Mouse (Mus musculus) hindbrain, embryonic 10.5 days (tissue): ENCODE data around the gene Ccdc153. TPM values are rescaled to one million over a fixed set of nuclear protein-coding genes. Genes with fewer than 3 reads are reported as not detected.
A peak's percentile ranks its signal among the peaks of the same experiment; 100 is the strongest.

Source experiments
- DNase-seq: peaks from one replicate; pipeline ENCODE4 v3.0.0-alpha.2; 2017; ENCODE audit warnings: low spot score
- H3K27ac ChIP-seq: fragments of 300-500 bp; sonication (generic); 2 replicates; pipeline ENCODE4 v1.5.1; 2016; ENCODE audit warnings: mild to moderate bottlenecking, moderate library complexity
- H3K27me3 ChIP-seq: fragments of 300-500 bp; sonication (generic); 2 replicates; pipeline ENCODE4 v1.6.1; 2016; ENCODE audit warnings: mild to moderate bottlenecking; ENCODE audit not compliant: poor library complexity, insufficient read depth, severe bottlenecking
- H3K36me3 ChIP-seq: fragments of 300-500 bp; sonication (generic); 2 replicates; pipeline ENCODE4 v1.6.1; 2016; ENCODE audit warnings: mild to moderate bottlenecking, moderate library complexity
- H3K4me1 ChIP-seq: fragments of 300-500 bp; sonication (generic); replicated peaks from 2 replicates; pipeline ENCODE4 v1.6.1; 2016; ENCODE audit warnings: mild to moderate bottlenecking
- H3K4me3 ChIP-seq: fragments of 300-500 bp; sonication (generic); 2 replicates; pipeline ENCODE4 v1.5.1; 2016; ENCODE audit warnings: mild to moderate bottlenecking, moderate library complexity
- H3K9me3 ChIP-seq: fragments of 300-500 bp; sonication (generic); 2 replicates; pipeline ENCODE4 v1.6.1; 2016; ENCODE audit warnings: mild to moderate bottlenecking, moderate library complexity
- WGBS: fragments of 180-500 bp; shearing (Covaris S2); methylation state at CpG from one replicate; pipeline ENCODE4 v1.1.7; 2016; 5-methylcytosine and 5-hydroxymethylcytosine counted together
- polyA plus RNA-seq: library from polyadenylated mRNA; unstranded; fragments of >200 nt; fragmentation: Nextera tagmentation; extraction: Ambion mirVana; gene quantifications from 2 replicates; pipeline ENCODE4 v1.2.1, GENCODE M21; 2016

Ccdc153 gene
- polyA plus RNA-seq, 1 experiment from 2014 or later: not detected

- peaks cover 41% of the 10 kb centered on the region for H3K4me1 ChIP-seq
- H3K9me3 ChIP-seq: no peaks in the 10 kb centered on the region
- peak; percentile 57 for DNase-seq
- H3K4me3 ChIP-seq: peak overlapping the region; percentile 23; the same call in 1 of the 2 replicates
- WGBS: 45% methylated on average over 26 of the region's 26 CpGs
- no peaks in the 10 kb centered on the region for H3K36me3 ChIP-seq
- peak overlapping the region; percentile 35; the same call in 1 of the 2 replicates for H3K27ac ChIP-seq
- peaks cover 16% of the 10 kb centered on the region; the same call in 1 of the 2 replicates for H3K27me3 ChIP-seq
Measured at GRCm38 (mm10) chr9:44249181-44250146, 9.0 kb downstream of the Ccdc153 start.

- Histone ChIP-seq H3K27me3 (peaks cover 16% of the 10 kb centered on the region; the same call in 1 of the 2 replicates), H3K9me3 (no peaks in the 10 kb centered on the region), H3K4me1 (peaks cover 51% of the 10 kb centered on the region), H3K4me3 (no peak overlapping the region), H3K36me3 (no peaks in the 10 kb centered on the region), H3K27ac (peak overlapping the region; percentile 18; the same call in 1 of the 2 replicates)
- no peak for DNase-seq
- WGBS: 45% methylated on average over 4 of the region's 4 CpGs
Measured at GRCm38 (mm10) chr9:44250445-44250844, 10.0 kb downstream of the Ccdc153 start.

- Histone ChIP-seq H3K27me3 (peaks cover 16% of the 10 kb centered on the region; the same call in 1 of the 2 replicates), H3K36me3 (no peaks in the 10 kb centered on the region), H3K4me1 (peaks cover 56% of the 10 kb centered on the region), H3K27ac (peak within 1 kb of the TSS; percentile 18; the same call in 1 of the 2 replicates), H3K4me3 (no peak within 1 kb of the TSS), H3K9me3 (no peaks in the 10 kb centered on the region)
- DNase-seq: no peak
- 78% methylated on average over 10 of the region's 10 CpGs for WGBS
Measured at GRCm38 (mm10) chr9:44251314-44251713, 10.8 kb downstream of the Ccdc153 start, which contains the start of gene Pdzd3. Gene Pdzd3, minus strand, starts transcription at chr9:44251471.

- Histone ChIP-seq H3K36me3 (no peaks in the 10 kb centered on the region), H3K27ac (peak overlapping the region; percentile 64), H3K4me1 (peaks cover 56% of the 10 kb centered on the region), H3K9me3 (no peaks in the 10 kb centered on the region), H3K4me3 (no peak overlapping the region), H3K27me3 (peaks cover 16% of the 10 kb centered on the region; the same call in 1 of the 2 replicates)
- no peak for DNase-seq
- 75% methylated on average over 6 of the region's 6 CpGs for WGBS
Measured at GRCm38 (mm10) chr9:44253441-44253840, 13.0 kb downstream of the Ccdc153 start.

- no peaks in the 10 kb centered on the region for H3K36me3 ChIP-seq
- 9% methylated on average over 5 of the region's 5 CpGs for WGBS
- H3K4me3 ChIP-seq: no peak overlapping the region
- peak; percentile 38 for DNase-seq
- no peaks in the 10 kb centered on the region for H3K9me3 ChIP-seq
- peak overlapping the region; percentile 68 for H3K27ac ChIP-seq
- peaks cover 10% of the 10 kb centered on the region; the same call in 1 of the 2 replicates for H3K27me3 ChIP-seq
- H3K4me1 ChIP-seq: peaks cover 49% of the 10 kb centered on the region
Measured at GRCm38 (mm10) chr9:44254508-44255135, 14.1 kb downstream of the Ccdc153 start.

GRCm38 (mm10) chr9:44255136-44255521 is 14.7 kb downstream of the Ccdc153 start:
- Histone ChIP-seq H3K27me3 (peaks cover 5% of the 10 kb centered on the region; the same call in 1 of the 2 replicates), H3K36me3 (no peaks in the 10 kb centered on the region), H3K9me3 (no peaks in the 10 kb centered on the region), H3K27ac (peak overlapping the region; percentile 68), H3K4me1 (peaks cover 45% of the 10 kb centered on the region), H3K4me3 (no peak overlapping the region)
- WGBS: 55% methylated on average over 6 of the region's 6 CpGs
- no peak for DNase-seq

GRCm38 (mm10) chr9:44256213-44256612 is 15.7 kb downstream of the Ccdc153 start:
- no peaks in the 10 kb centered on the region for H3K36me3 ChIP-seq
- no peaks in the 10 kb centered on the region for H3K9me3 ChIP-seq
- DNase-seq: no peak
- H3K4me1 ChIP-seq: peaks cover 36% of the 10 kb centered on the region
- 90% methylated on average over 8 of the region's 8 CpGs for WGBS
- peak overlapping the region; percentile 68 for H3K27ac ChIP-seq
- H3K4me3 ChIP-seq: no peak overlapping the region
- H3K27me3 ChIP-seq: no peaks in the 10 kb centered on the region

- WGBS: 76% methylated on average over 10 of the region's 10 CpGs
- no peaks in the 10 kb centered on the region for H3K36me3 ChIP-seq
- no peak for DNase-seq
Measured at GRCm38 (mm10) chr9:44259014-44259413, 18.5 kb downstream of the Ccdc153 start.

GRCm38 (mm10) chr9:44261388-44261787 is 20.9 kb downstream of the Ccdc153 start:
- no peak overlapping the region for H3K27ac ChIP-seq
- WGBS: 90% methylated on average over 14 of the region's 14 CpGs
- H3K4me1 ChIP-seq: 0 out of 2 replicates have a peak, but pooled peaks cover 5% of the 10 kb centered on the region
- H3K4me3 ChIP-seq: no peak overlapping the region
- H3K27me3 ChIP-seq: peaks cover 5% of the 10 kb centered on the region; the same call in 1 of the 2 replicates
- H3K36me3 ChIP-seq: no peaks in the 10 kb centered on the region
- no peak for DNase-seq
- H3K9me3 ChIP-seq: no peaks in the 10 kb centered on the region

More at GRCm38 (mm10) chr9:44259014-44259413, 18.5 kb downstream of the Ccdc153 start:
- H3K27me3 ChIP-seq: peaks cover 5% of the 10 kb centered on the region; the same call in 1 of the 2 replicates
- H3K4me1 ChIP-seq: peaks cover 19% of the 10 kb centered on the region
- H3K27ac ChIP-seq: no peak overlapping the region
- H3K4me3 ChIP-seq: no peak overlapping the region
- H3K9me3 ChIP-seq: no peaks in the 10 kb centered on the region

GRCm38 (mm10) chr9:44266478-44267226 is 26.2 kb downstream of the Ccdc153 start:
- DNase-seq: no peak
- H3K4me1 ChIP-seq: peaks cover 23% of the 10 kb centered on the region
- no peak overlapping the region for H3K4me3 ChIP-seq
- 71% methylated on average over 8 of the region's 8 CpGs for WGBS
- no peak overlapping the region for H3K27ac ChIP-seq
- peaks cover 12% of the 10 kb centered on the region; the same call in 1 of the 2 replicates for H3K27me3 ChIP-seq
- no peaks in the 10 kb centered on the region for H3K36me3 ChIP-seq
- 0 out of 2 replicates have a peak, but pooled peaks cover 2% of the 10 kb centered on the region for H3K9me3 ChIP-seq

- peaks cover 7% of the 10 kb centered on the region; the same call in 1 of the 2 replicates for H3K27me3 ChIP-seq
- WGBS: 10% methylated on average over 23 of the region's 23 CpGs
- H3K9me3 ChIP-seq: 0 out of 2 replicates have a peak, but pooled peaks cover 2% of the 10 kb centered on the region
- peak; percentile 35 for DNase-seq
- H3K4me1 ChIP-seq: peaks cover 23% of the 10 kb centered on the region
- peak overlapping the region; percentile 86 for H3K27ac ChIP-seq
- peak overlapping the region; percentile 58 for H3K4me3 ChIP-seq
- no peaks in the 10 kb centered on the region for H3K36me3 ChIP-seq
Measured at GRCm38 (mm10) chr9:44267319-44268026, 27.0 kb downstream of the Ccdc153 start.
